Mouse (Mus musculus) testis, adult 2 months (tissue): ENCODE measurements at regions not wholly inside any gene's neighbourhood (a gene's known extent, or its start where the extent isn't known, plus 50 kb on each side); places are given as distances from the start of the nearest gene placed in this dataset.

Experiments used
- CTCF ChIP-seq: fragments of 200-500 bp; IDR thresholded peaks from 2 replicates; pipeline ENCODE4 v1.5.1; 2012; ENCODE audit warnings: low read depth, mild to moderate bottlenecking, inconsistent platforms, low read length, moderate library complexity; ENCODE audit not compliant: control insufficient read depth, insufficient read depth, insufficient replicate concordance
- POLR2A ChIP-seq: fragments of 200-500 bp; IDR thresholded peaks from 2 replicates; pipeline ENCODE4 v1.6.1; 2012; ENCODE audit warnings: low read depth, mild to moderate bottlenecking, inconsistent platforms, low read length, moderate library complexity; ENCODE audit not compliant: control insufficient read depth

- TF ChIP-seq CTCF = no peak
- no peak for TF ChIP-seq POLR2A
Measured at GRCm38 (mm10) chr7:95324939-95325338, 846.1 kb upstream of the Tenm4 start.
